Mouse (Mus musculus): ENCODE results near the gene Col5a1.

- TF ChIP-seq CTCF (IDR thresholded peaks at IDR 0.05; ENCODE audit: extremely low read depth, insufficient read depth, insufficient read length, insufficient replicate concordance) (no peak), POLR2A (IDR thresholded peaks at IDR 0.05; ENCODE audit: low read depth, low read length) (no peak)
Measured at GRCm38 (mm10) chr2:28059922-28060321, 173.7 kb downstream of the Col5a1 start.

Measured in spleen, adult 2 months (tissue).